Mouse (Mus musculus) brain, embryonic 14.5 days (tissue): ENCODE measurements at regions not wholly inside any gene's neighbourhood (a gene's known extent, or its start where the extent isn't known, plus 50 kb on each side); places are given as distances from the start of the nearest gene placed in this dataset.

ENCODE experiments used
- DNase-seq: peaks from one replicate; pipeline ENCODE4 v3.0.0-alpha.2; 2011; ENCODE audit warnings: low read depth
- CTCF ChIP-seq: fragments of 200-500 bp; IDR thresholded peaks from 2 replicates; pipeline ENCODE4 v1.5.1; 2012; ENCODE audit warnings: inconsistent platforms, mild to moderate bottlenecking, moderate library complexity, borderline replicate concordance; ENCODE audit not compliant: insufficient read depth, insufficient read length; ENCODE audit errors: extremely low read depth
- POLR2A ChIP-seq: fragments of 200-500 bp; IDR thresholded peaks from 2 replicates; pipeline ENCODE4 v1.6.1; 2012; ENCODE audit warnings: mild to moderate bottlenecking, inconsistent platforms, borderline replicate concordance; ENCODE audit not compliant: poor library complexity, insufficient read depth, insufficient read length, severe bottlenecking; ENCODE audit errors: extremely low read depth

GRCm38 (mm10) chr4:40625024-40625423 is 78.0 kb downstream of the Aptx start:
- TF ChIP-seq POLR2A (no peak), CTCF (no peak)
- no peak for DNase-seq

GRCm38 (mm10) chr4:40625911-40626310 is 77.1 kb downstream of the Aptx start:
- TF ChIP-seq CTCF (no peak), POLR2A (no peak)
- no peak for DNase-seq
